Mouse (Mus musculus) intestine, embryonic 14.5 days (tissue): ENCODE results near the gene Chic2. TPM values are rescaled to one million over a fixed set of nuclear protein-coding genes. Genes with fewer than 3 reads are reported as not detected.
A peak's percentile ranks its signal among the peaks of the same experiment; 100 is the strongest.

Experiments used
- ATAC-seq: fragments of 200-750 bp; cut with Nextera tagmentation; replicated peaks from 2 replicates; pipeline ENCODE4 v1.8.0; 2017; ENCODE audit warnings: low read depth, moderate number of reproducible peaks, moderate TSS enrichment, moderate library complexity; ENCODE audit not compliant: low FRiP score, low TSS enrichment
- DNase-seq: peaks from one replicate; pipeline ENCODE4 v3.0.0-alpha.2; 2018; ENCODE audit warnings: low spot score
- H3K27ac ChIP-seq: fragments of 300-500 bp; sonication (generic); 2 replicates; pipeline ENCODE4 v1.5.1; 2014; ENCODE audit warnings: low read depth, mild to moderate bottlenecking, control low read depth
- H3K27me3 ChIP-seq: fragments of 300-500 bp; sonication (generic); replicated peaks from 2 replicates; pipeline ENCODE4 v1.6.1; 2014; ENCODE audit warnings: low read length, control low read depth; ENCODE audit not compliant: control insufficient read depth, insufficient read depth
- H3K36me3 ChIP-seq: fragments of 300-500 bp; sonication (generic); 2 replicates; pipeline ENCODE4 v1.6.1; 2014; ENCODE audit warnings: low read length, control low read depth; ENCODE audit not compliant: control insufficient read depth, insufficient read depth
- H3K4me1 ChIP-seq: fragments of 300-500 bp; sonication (generic); replicated peaks from 2 replicates; pipeline ENCODE4 v1.6.1; 2014; ENCODE audit warnings: low read length, control low read depth, mixed read lengths; ENCODE audit not compliant: control insufficient read depth, insufficient read depth
- H3K4me2 ChIP-seq: fragments of 300-500 bp; sonication (generic); 2 replicates; pipeline ENCODE4 v1.6.1; 2014; ENCODE audit warnings: low read length
- H3K4me3 ChIP-seq: fragments of 300-500 bp; sonication (generic); 2 replicates; pipeline ENCODE4 v1.5.1; 2014; ENCODE audit warnings: low read depth, low read length, control low read depth, mixed read lengths
- H3K9ac ChIP-seq: fragments of 300-500 bp; sonication (generic); 2 replicates; pipeline ENCODE4 v1.6.1; 2014; ENCODE audit warnings: mild to moderate bottlenecking, low read length
- H3K9me3 ChIP-seq: fragments of 300-500 bp; sonication (generic); 2 replicates; pipeline ENCODE4 v1.6.1; 2016; ENCODE audit warnings: low read length, control low read depth; ENCODE audit not compliant: control insufficient read depth
- WGBS: fragments of 180-500 bp; shearing (Covaris S2); extraction: QIAGEN DNeasy Blood & Tissue Kit; methylation state at CpG from one replicate; pipeline ENCODE4 v1.1.7; 2014; 5-methylcytosine and 5-hydroxymethylcytosine counted together
- polyA plus RNA-seq: library from polyadenylated mRNA; unstranded; fragments of >200 nt; fragmentation: Nextera tagmentation; extraction: Ambion mirVana; gene quantifications from 2 replicates; pipeline ENCODE4 v1.2.1, GENCODE M21; 2014

Chic2 gene
- polyA plus RNA-seq, 1 experiment from 2014 or later: 39.2 TPM

GRCm38 (mm10) chr5:75011985-75012738, 32.4 kb downstream of the Chic2 start:
- Histone ChIP-seq H3K27ac (no peak overlapping the region), H3K4me2 (no peak overlapping the region), H3K27me3 (no peaks in the 10 kb centered on the region), H3K4me1 (no peaks in the 10 kb centered on the region), H3K9me3 (0 out of 2 replicates have a peak, but pooled peaks cover 3% of the 10 kb centered on the region), H3K9ac (no peak overlapping the region), H3K4me3 (no peak overlapping the region), H3K36me3 (peaks cover 19% of the 10 kb centered on the region)
- 77% methylated on average over 4 of the region's 4 CpGs for WGBS
- ATAC-seq: no peak
- no peak for DNase-seq

- Histone ChIP-seq H3K27ac (no peak overlapping the region), H3K9me3 (0 out of 2 replicates have a peak, but pooled peaks cover 3% of the 10 kb centered on the region), H3K4me3 (no peak overlapping the region), H3K36me3 (peaks cover 38% of the 10 kb centered on the region), H3K27me3 (no peaks in the 10 kb centered on the region), H3K9ac (no peak overlapping the region), H3K4me2 (no peak overlapping the region), H3K4me1 (no peaks in the 10 kb centered on the region)
- WGBS: 84% methylated on average over 3 of the region's 3 CpGs
- ATAC-seq (no peak), DNase-seq (no peak)
Observed at GRCm38 (mm10) chr5:75004755-75005154, 39.8 kb downstream of the Chic2 start.

- H3K36me3 ChIP-seq: peaks cover 32% of the 10 kb centered on the region
- no peak overlapping the region for H3K9ac ChIP-seq
- no peaks in the 10 kb centered on the region for H3K9me3 ChIP-seq
- no peaks in the 10 kb centered on the region for H3K4me1 ChIP-seq
- no peak overlapping the region for H3K4me2 ChIP-seq
- DNase-seq: no peak
- 93% methylated on average over 3 of the region's 3 CpGs for WGBS
- no peak overlapping the region for H3K27ac ChIP-seq
- no peaks in the 10 kb centered on the region for H3K27me3 ChIP-seq
- no peak overlapping the region for H3K4me3 ChIP-seq
- ATAC-seq: no peak
Observed at GRCm38 (mm10) chr5:75002109-75002508, 42.5 kb downstream of the Chic2 start.

GRCm38 (mm10) chr5:74998716-74999512, 45.7 kb downstream of the Chic2 start:
- H3K9ac ChIP-seq: no peak overlapping the region
- no peak overlapping the region for H3K4me2 ChIP-seq
- DNase-seq (no peak), ATAC-seq (no peak)
- H3K36me3 ChIP-seq: peaks cover 31% of the 10 kb centered on the region
- no peaks in the 10 kb centered on the region for H3K4me1 ChIP-seq
- no peak overlapping the region for H3K4me3 ChIP-seq
- H3K9me3 ChIP-seq: no peaks in the 10 kb centered on the region
- H3K27ac ChIP-seq: no peak overlapping the region
- 73% methylated on average over 12 of the region's 12 CpGs for WGBS
- no peaks in the 10 kb centered on the region for H3K27me3 ChIP-seq

GRCm38 (mm10) chr5:74994947-74995346, 49.6 kb downstream of the Chic2 start:
- Histone ChIP-seq H3K4me1 (no peaks in the 10 kb centered on the region), H3K36me3 (peaks cover 15% of the 10 kb centered on the region), H3K4me2 (no peak overlapping the region), H3K9ac (no peak overlapping the region), H3K4me3 (no peak overlapping the region), H3K9me3 (peaks cover 20% of the 10 kb centered on the region; the same call in 1 of the 2 replicates), H3K27ac (no peak overlapping the region), H3K27me3 (no peaks in the 10 kb centered on the region)
- DNase-seq: peak; percentile 48
- WGBS: 84% methylated on average over 8 of the region's 8 CpGs
- no peak for ATAC-seq

- DNase-seq (no peak), ATAC-seq (no peak)
- Histone ChIP-seq H3K27me3 (no peaks in the 10 kb centered on the region), H3K27ac (no peak overlapping the region), H3K36me3 (no peaks in the 10 kb centered on the region), H3K9me3 (no peaks in the 10 kb centered on the region), H3K4me1 (peaks cover 9% of the 10 kb centered on the region), H3K4me3 (no peak overlapping the region), H3K9ac (no peak overlapping the region), H3K4me2 (no peak overlapping the region)
- WGBS: 67% methylated on average over 5 of the region's 5 CpGs
Observed at GRCm38 (mm10) chr5:74984101-74984500, 60.5 kb downstream of the Chic2 start.

- H3K9me3 ChIP-seq: no peaks in the 10 kb centered on the region
- no peak overlapping the region for H3K27ac ChIP-seq
- H3K36me3 ChIP-seq: no peaks in the 10 kb centered on the region
- no peak for DNase-seq
- H3K9ac ChIP-seq: no peak overlapping the region
- H3K4me1 ChIP-seq: peaks cover 12% of the 10 kb centered on the region
- 78% methylated on average over 4 of the region's 4 CpGs for WGBS
- no peak overlapping the region for H3K4me3 ChIP-seq
- no peak overlapping the region for H3K4me2 ChIP-seq
- ATAC-seq: no peak
- H3K27me3 ChIP-seq: no peaks in the 10 kb centered on the region
Observed at GRCm38 (mm10) chr5:74980574-74980973, 64.0 kb downstream of the Chic2 start.

- no peaks in the 10 kb centered on the region for H3K27me3 ChIP-seq
- no peaks in the 10 kb centered on the region for H3K36me3 ChIP-seq
- peaks cover 14% of the 10 kb centered on the region for H3K4me1 ChIP-seq
- H3K27ac ChIP-seq: peak overlapping the region; percentile 16; the same call in 1 of the 2 replicates
- no peak overlapping the region for H3K9ac ChIP-seq
- H3K4me2 ChIP-seq: no peak overlapping the region
- no peaks in the 10 kb centered on the region for H3K9me3 ChIP-seq
- DNase-seq: no peak
- H3K4me3 ChIP-seq: no peak overlapping the region
- WGBS: 16% methylated on average over 7 of the region's 7 CpGs
- no peak for ATAC-seq
Observed at GRCm38 (mm10) chr5:74980154-74980553, 64.4 kb downstream of the Chic2 start.
